Mouse (Mus musculus): Measurements from ENCODE around the gene Itgb3.

- no peak for TF ChIP-seq CTCF (IDR thresholded peaks at IDR 0.05; ENCODE audit: low read depth, low read length)
- TF ChIP-seq GATA1 (IDR thresholded peaks at IDR 0.05; ENCODE audit: borderline replicate concordance, low read length) = no peak
- TF ChIP-seq TAL1 (conservative IDR thresholded peaks at IDR 0.05; ENCODE audit: low read depth, low read length) = no peak
- TF ChIP-seq POLR2AphosphoS5 (IDR thresholded peaks at IDR 0.05; ENCODE audit: insufficient replicate concordance, low read depth, low read length) = no peak
- no peak for TF ChIP-seq GATA2 (IDR thresholded peaks at IDR 0.05; ENCODE audit: borderline replicate concordance, low read depth, low read length)
These were observed 18.8 kb downstream of the Itgb3 start for GRCm38 (mm10) chr11:104626635-104627034.
